Mouse (Mus musculus) cerebellum, adult 2 months (tissue): Measurements from ENCODE around the gene Stag3.

Experiments
- CTCF ChIP-seq: fragments of 200-500 bp; IDR thresholded peaks from 2 replicates; pipeline ENCODE4 v1.5.1; 2011; ENCODE audit warnings: low read depth, mild to moderate bottlenecking, control low read depth, low read length, moderate library complexity, borderline replicate concordance; ENCODE audit not compliant: insufficient read depth
- POLR2A ChIP-seq: fragments of 200-500 bp; IDR thresholded peaks from 2 replicates; pipeline ENCODE4 v1.6.1; 2011; ENCODE audit warnings: low read length, control low read depth, borderline replicate concordance; ENCODE audit not compliant: insufficient read depth

DNA sequence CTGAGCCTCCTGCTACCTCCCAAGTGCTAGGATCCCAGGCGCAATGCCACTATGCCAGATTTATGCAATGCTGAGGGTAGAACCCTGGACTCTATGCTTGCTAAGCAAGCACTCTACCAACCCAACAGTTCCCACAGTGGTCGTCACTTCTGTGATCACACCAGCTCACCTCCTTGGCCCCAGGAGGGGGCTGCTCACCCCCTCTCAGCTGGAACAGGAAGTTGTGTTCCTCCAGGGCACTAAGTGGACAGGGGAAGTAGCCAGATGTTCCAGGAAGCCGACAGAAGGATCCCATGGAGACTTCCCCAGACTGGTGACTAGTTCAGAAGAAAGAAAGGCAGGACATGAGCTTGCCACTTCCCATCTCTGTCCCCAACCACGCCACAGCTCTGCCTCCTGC is 18.0 kb upstream of the Stag3 start:
- TF ChIP-seq CTCF (no peak), POLR2A (no peak)
